11 mouse cellular contexts compared by ENCODE assay signal in genomic region chr5:111235131-111235530, GRCm38 (mm10).
DNase-seq lines count a peak whose midpoint lies in the region; ATAC-seq and TF ChIP-seq lines count a peak whose summit lies in the region.
"Had no signal": no experiment of that assay in that cellular context is flagged by ENCODE, and none has a peak within 500 bp of the region (broad histone marks: within the 10 kb centered on the region; RNA-seq: fewer than 3 reads in every experiment).

No protein-coding gene starts in this region.

- peak overlapping the region; percentile 13; the same call in 1 of the 2 replicates for H3K4me2 ChIP-seq in heart, postnatal 0 days (ENCODE audit: low read depth, low read length)
- H3K4me2 ChIP-seq in stomach, postnatal 0 days (replicated peaks; ENCODE audit: low read depth) = no peak overlapping the region
- H3K4me2 ChIP-seq: liver, embryonic 13.5 days had no signal

- no peak overlapping the region for H3K9ac ChIP-seq in heart, postnatal 0 days (replicated peaks; ENCODE audit: low read depth, low read length)
- H3K9ac ChIP-seq in stomach, postnatal 0 days (ENCODE audit: low read length) = no peak overlapping the region
- H3K9ac ChIP-seq: liver, embryonic 13.5 days had no signal

- 0 out of 2 replicates have a peak, but pooled peaks cover 3% of the 10 kb centered on the region for H3K36me3 ChIP-seq in heart, postnatal 0 days (replicated peaks; ENCODE audit: control insufficient read depth, insufficient read depth, low read length)
- H3K36me3 ChIP-seq in stomach, postnatal 0 days (ENCODE audit: control insufficient read depth, insufficient read depth, low read length) = no peaks in the 10 kb centered on the region; the same call in 1 of the 2 replicates
- H3K36me3 ChIP-seq: liver, embryonic 13.5 days had no signal

- peaks cover 7% of the 10 kb centered on the region for H3K4me1 ChIP-seq in heart, postnatal 0 days (ENCODE audit: control insufficient read depth, insufficient read depth)
- H3K4me1 ChIP-seq in stomach, postnatal 0 days (replicated peaks; ENCODE audit: control insufficient read depth, insufficient read depth) = no peaks in the 10 kb centered on the region

- no peak for TF ChIP-seq CTCF in heart, postnatal 0 days (IDR thresholded peaks at IDR 0.05; ENCODE audit: low read depth)
- no peak for TF ChIP-seq CTCF in stomach, postnatal 0 days (IDR thresholded peaks at IDR 0.05; ENCODE audit: low read depth)

- no peaks in the 10 kb centered on the region for H3K9me3 ChIP-seq in heart, postnatal 0 days (replicated peaks; ENCODE audit: control insufficient read depth, low read length)
- no peaks in the 10 kb centered on the region for H3K9me3 ChIP-seq in stomach, postnatal 0 days (ENCODE audit: control insufficient read depth, low read length)
- H3K9me3 ChIP-seq: liver, embryonic 13.5 days had no signal

- no peak for TF ChIP-seq EP300 in heart, postnatal 0 days (IDR thresholded peaks at IDR 0.05; ENCODE audit: low read depth)
- TF ChIP-seq EP300 in stomach, postnatal 0 days (optimal IDR thresholded peaks at IDR 0.05) = no peak

- intact Hi-C loops in left cerebral cortex, postnatal 4 days (cut with DNase I) = no loop called here

- peak; percentile 52 for ATAC-seq in heart, postnatal 0 days (ENCODE audit: insufficient read depth, low read depth)
- ATAC-seq in stomach, postnatal 0 days (ENCODE audit: low FRiP score, low TSS enrichment) = no peak
- ATAC-seq in inflammation-experienced regulatory T-cells, adult 6 months = no peak

- no peak overlapping the region for H3K4me3 ChIP-seq in heart, postnatal 0 days (ENCODE audit: low read depth, low read length)
- H3K4me3 ChIP-seq in stomach, postnatal 0 days (ENCODE audit: low read depth, low read length) = no peak overlapping the region
- H3K4me3 ChIP-seq: liver, embryonic 13.5 days; myocyte had no signal

- H3K27ac ChIP-seq in heart, postnatal 0 days (ENCODE audit: low read depth) = no peak overlapping the region
- no peak overlapping the region for H3K27ac ChIP-seq in stomach, postnatal 0 days (replicated peaks)
- H3K27ac ChIP-seq: liver, embryonic 13.5 days had no signal

- no peaks in the 10 kb centered on the region for H3K27me3 ChIP-seq in heart, postnatal 0 days (ENCODE audit: control insufficient read depth, insufficient read depth, low read length)
- no peaks in the 10 kb centered on the region for H3K27me3 ChIP-seq in stomach, postnatal 0 days (ENCODE audit: control insufficient read depth, insufficient read depth, low read length)
- H3K27me3 ChIP-seq: liver, embryonic 13.5 days had no signal

- peak; percentile 67 for DNase-seq in left cerebral cortex, postnatal 4 days
- no peak for DNase-seq in left cerebral cortex, adult 11 months (ENCODE audit: low spot score)
- DNase-seq in cerebellum, adult 8-10 months = peak; percentile 30
- peak; percentile 34 for DNase-seq in heart, postnatal 0 days (ENCODE audit: low spot score)
- DNase-seq in lung, postnatal 10 days = peak; percentile 80
- no peak for DNase-seq in stomach, postnatal 0 days (ENCODE audit: low spot score)
- DNase-seq in right cerebral cortex, postnatal 36 days (ENCODE audit: low spot score in 2 of 2) = no peak
- DNase-seq: liver, embryonic 13.5 days; right cerebral cortex, postnatal 25 days had no signal

- 65% methylated on average over 12 of the region's 12 CpGs for WGBS in heart, postnatal 0 days
- 70% methylated on average over 12 of the region's 12 CpGs for WGBS in stomach, postnatal 0 days

Comparison
In these comparisons a context has a peak if more than half of its experiments do, and no peak if none do; other contexts are left out.
1. DNase-seq: peak in left cerebral cortex, postnatal 4 days (single experiment), cerebellum, adult 8-10 months (single experiment), heart, postnatal 0 days (single experiment) and lung, postnatal 10 days (single experiment); none in left cerebral cortex, adult 11 months (single experiment), stomach, postnatal 0 days (single experiment) and right cerebral cortex, postnatal 36 days (0 of 2).